Mouse (Mus musculus) bone marrow, adult 2 months (tissue): ENCODE data around the gene Cd151. TPM values are rescaled to one million over a fixed set of nuclear protein-coding genes. Genes with fewer than 3 reads are reported as not detected.

Source experiments
- H3K27ac ChIP-seq: fragments of 200-500 bp; 2 replicates; pipeline ENCODE4 v1.5.1; 2012; ENCODE audit warnings: low read depth, mild to moderate bottlenecking, control low read depth, inconsistent platforms, low read length; ENCODE audit not compliant: control insufficient read depth, poor library complexity, insufficient read depth
- H3K4me1 ChIP-seq: fragments of 200-500 bp; 2 replicates; pipeline ENCODE4 v1.6.1; 2011; ENCODE audit warnings: low read length; ENCODE audit not compliant: control insufficient read depth, insufficient read depth
- H3K4me3 ChIP-seq: fragments of 200-500 bp; replicated peaks from 2 replicates; pipeline ENCODE3; 2011; ENCODE audit warnings: mild to moderate bottlenecking, low read depth, low read length, control low read depth; ENCODE audit not compliant: control insufficient read depth
- CTCF ChIP-seq: fragments of 200-500 bp; IDR thresholded peaks from 2 replicates; pipeline ENCODE4 v1.5.1; 2011; ENCODE audit warnings: low read length, control low read depth; ENCODE audit not compliant: control insufficient read depth, insufficient read depth
- POLR2A ChIP-seq: fragments of 200-500 bp; IDR thresholded peaks from 2 replicates; pipeline ENCODE4 v1.6.1; 2011; ENCODE audit warnings: low read depth, mild to moderate bottlenecking, control low read depth, low read length, borderline replicate concordance; ENCODE audit not compliant: control insufficient read depth
- WGBS: fragments of 180-500 bp; shearing (Covaris S2); methylation state at CpG from one replicate; pipeline ENCODE4 v1.1.7; 2018; 5-methylcytosine and 5-hydroxymethylcytosine counted together
- polyA plus RNA-seq: library from polyadenylated mRNA; stranded (reverse); fragments of >200 nt; gene quantifications from 2 replicates; pipeline ENCODE4 v1.2.4, GENCODE M21; 2011; ENCODE audit warnings: low replicate concordance; ENCODE audit not compliant: missing spikeins, insufficient read depth, insufficient read length

The Cd151 gene
- polyA plus RNA-seq, 1 experiment: 34.2 TPM

GRCm38 (mm10) chr7:141485186-141485585 lies 18.0 kb downstream of the Cd151 start:
- 88% methylated on average over 2 of the region's 2 CpGs for WGBS
- Histone ChIP-seq H3K4me1 (peaks cover 3% of the 10 kb centered on the region), H3K27ac (no peak overlapping the region)

DNA sequence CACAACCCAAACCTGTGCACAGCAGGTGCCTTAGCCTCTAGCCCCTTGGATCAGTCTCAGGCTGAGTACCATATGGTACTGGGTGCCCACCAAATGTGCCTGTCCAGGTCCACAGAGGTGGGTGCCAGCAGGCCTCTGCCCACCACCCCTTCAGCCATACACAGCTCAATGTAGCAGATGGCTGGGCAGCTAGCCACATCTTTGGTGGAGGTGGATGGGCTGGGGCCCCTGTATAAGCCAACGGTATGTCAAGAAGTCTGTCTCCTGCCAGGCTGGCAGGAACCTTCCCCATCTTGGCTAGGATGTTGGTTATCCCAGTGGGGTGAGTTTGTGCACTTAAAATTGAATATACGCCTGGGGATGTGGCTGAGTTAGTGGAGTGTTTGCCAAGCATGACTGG lies 18.4 kb downstream of the Cd151 start:
- 89% methylated on average over 2 of the region's 2 CpGs for WGBS
- peaks cover 3% of the 10 kb centered on the region for H3K4me1 ChIP-seq
- H3K4me3 ChIP-seq: no peak overlapping the region
- no peak overlapping the region for H3K27ac ChIP-seq
- no peak for TF ChIP-seq POLR2A
- no peak for TF ChIP-seq CTCF

More at GRCm38 (mm10) chr7:141485186-141485585, 18.0 kb downstream of the Cd151 start:
- no peak overlapping the region for H3K4me3 ChIP-seq
- no peak for TF ChIP-seq POLR2A
- TF ChIP-seq CTCF: no peak

- 85% methylated on average over 1 of the region's 1 CpGs for WGBS
- H3K27ac ChIP-seq: no peak overlapping the region
- no peak for TF ChIP-seq CTCF
- no peak for TF ChIP-seq POLR2A
- H3K4me1 ChIP-seq: no peaks in the 10 kb centered on the region; the same call in 1 of the 2 replicates
- no peak overlapping the region for H3K4me3 ChIP-seq
These were observed 19.0 kb downstream of the Cd151 start for GRCm38 (mm10) chr7:141486239-141486638.

GRCm38 (mm10) chr7:141487141-141487540 lies 19.9 kb downstream of the Cd151 start:
- Histone ChIP-seq H3K27ac (no peak overlapping the region), H3K4me3 (no peak overlapping the region), H3K4me1 (no peaks in the 10 kb centered on the region; the same call in 1 of the 2 replicates)
- 85% methylated on average over 7 of the region's 7 CpGs for WGBS
- TF ChIP-seq POLR2A: no peak
- no peak for TF ChIP-seq CTCF

DNA sequence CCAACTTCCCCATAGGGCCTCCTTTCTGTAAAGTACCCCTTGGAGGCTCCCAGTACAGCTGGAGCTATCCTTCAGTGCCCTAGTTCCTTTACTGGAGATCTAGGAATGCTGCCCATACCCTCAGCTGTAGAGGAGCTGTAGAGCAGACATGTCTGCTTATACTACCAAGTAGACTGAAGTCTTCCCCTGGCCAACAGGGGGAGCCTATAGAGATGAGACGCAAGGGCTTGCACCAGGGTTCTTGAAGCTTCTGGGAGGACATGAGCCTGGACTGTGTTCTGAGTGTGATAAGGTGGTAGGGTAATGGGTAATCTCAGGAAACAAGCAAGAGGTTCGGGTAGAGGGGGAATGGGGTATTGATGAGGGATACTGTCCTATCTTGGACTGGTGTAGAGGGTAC lies 24.0 kb downstream of the Cd151 start:
- TF ChIP-seq CTCF: peak; percentile 31
- TF ChIP-seq POLR2A: no peak
- H3K27ac ChIP-seq: no peak overlapping the region
- no peaks in the 10 kb centered on the region; the same call in 1 of the 2 replicates for H3K4me1 ChIP-seq

GRCm38 (mm10) chr7:141492738-141493137 lies 25.5 kb downstream of the Cd151 start:
- Histone ChIP-seq H3K27ac (no peak overlapping the region), H3K4me1 (no peaks in the 10 kb centered on the region), H3K4me3 (no peak overlapping the region)
- 83% methylated on average over 5 of the region's 5 CpGs for WGBS
- no peak for TF ChIP-seq POLR2A
- no peak for TF ChIP-seq CTCF

More for the DNA sequence above, 24.0 kb downstream of the Cd151 start:
- 61% methylated on average over 2 of the region's 2 CpGs for WGBS
- H3K4me3 ChIP-seq: no peak overlapping the region

- Histone ChIP-seq H3K4me1 (no peaks in the 10 kb centered on the region), H3K27ac (no peak overlapping the region), H3K4me3 (no peak overlapping the region)
- WGBS: 61% methylated on average over 1 of the region's 1 CpGs
- TF ChIP-seq POLR2A (no peak), CTCF (no peak)
These were observed 26.5 kb downstream of the Cd151 start for GRCm38 (mm10) chr7:141493729-141494128.

DNA sequence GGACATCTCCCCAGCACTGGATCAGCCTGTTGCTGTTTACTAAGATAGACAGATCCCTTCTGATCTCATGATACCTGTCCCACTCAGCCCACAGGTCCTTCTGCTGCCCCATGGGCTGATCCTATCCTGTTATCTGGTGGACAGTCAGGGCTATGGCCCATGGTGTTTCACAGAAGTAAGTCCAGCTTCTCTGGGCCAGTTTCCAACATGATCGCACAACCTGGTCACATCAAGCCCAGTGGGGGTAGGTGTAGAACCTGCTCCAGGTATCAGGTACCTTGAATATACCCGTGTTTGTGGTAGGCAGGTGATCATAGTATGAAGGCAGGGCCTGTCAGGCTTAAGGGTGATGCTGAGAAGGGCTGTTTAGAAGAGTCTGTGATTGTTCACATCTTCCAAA lies 28.2 kb downstream of the Cd151 start:
- Histone ChIP-seq H3K4me1 (no peaks in the 10 kb centered on the region), H3K4me3 (no peak overlapping the region), H3K27ac (no peak overlapping the region)
- TF ChIP-seq POLR2A: no peak
- no peak for TF ChIP-seq CTCF
- 75% methylated on average over 2 of the region's 2 CpGs for WGBS

DNA sequence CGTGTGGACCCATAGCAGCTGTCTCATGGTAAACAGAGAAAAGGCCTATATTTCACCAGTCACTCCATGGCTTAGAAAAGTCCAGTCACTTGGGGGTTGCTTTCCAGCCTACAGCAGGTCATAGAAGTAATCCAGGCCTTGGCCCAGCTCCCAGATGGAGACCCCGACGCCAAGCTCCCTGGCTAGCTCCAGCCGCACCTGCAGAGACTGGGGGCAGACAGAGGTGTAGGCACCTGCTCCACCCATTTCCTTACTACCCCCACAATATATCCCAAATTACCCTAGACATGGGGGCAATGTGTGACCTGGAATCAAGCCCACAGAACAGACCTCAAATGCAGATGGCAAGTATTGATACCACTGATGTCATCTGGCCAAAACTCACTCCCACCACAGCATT lies 28.7 kb downstream of the Cd151 start:
- WGBS: 78% methylated on average over 4 of the region's 4 CpGs
- Histone ChIP-seq H3K4me3 (no peak overlapping the region), H3K27ac (no peak overlapping the region), H3K4me1 (no peaks in the 10 kb centered on the region)
- TF ChIP-seq POLR2A: no peak
- TF ChIP-seq CTCF: no peak
